Mouse (Mus musculus) adrenal gland, postnatal 14 days (tissue): ENCODE measurements around the gene Pofut1. TPM values are rescaled to one million over a fixed set of nuclear protein-coding genes. Genes with fewer than 3 reads are reported as not detected.

Experiments used
- DNase-seq: peaks from one replicate; pipeline ENCODE4 v3.0.0; 2021; ENCODE audit warnings: mixed read lengths
- long read RNA-seq, 2 experiments: library from polyadenylated mRNA; stranded (forward); transcript quantifications; one replicate each; pipeline ENCODE4 v2.0.0; 2021
- total RNA-seq: library from RNA; stranded (reverse); gene quantifications from 2 replicates; pipeline ENCODE4 v1.2.3, GENCODE M21; 2021

The Pofut1 gene
- total RNA-seq, result 29.4 and 32.2 TPM in 2 replicates
- long read RNA-seq, experiment 1, full-length matches to known transcripts, result 8 of 21 reads
- long read RNA-seq, experiment 1, partial matches to known transcripts, result 1 of 21 reads
- long read RNA-seq, experiment 1, other reads (novel, unspliced or antisense), result 12 of 21 reads
- long read RNA-seq, experiment 2, full-length matches to known transcripts, result 9 of 20 reads
- long read RNA-seq, experiment 2, partial matches to known transcripts, result 0 of 20 reads
- long read RNA-seq, experiment 2, other reads (novel, unspliced or antisense), result 11 of 20 reads

DNA sequence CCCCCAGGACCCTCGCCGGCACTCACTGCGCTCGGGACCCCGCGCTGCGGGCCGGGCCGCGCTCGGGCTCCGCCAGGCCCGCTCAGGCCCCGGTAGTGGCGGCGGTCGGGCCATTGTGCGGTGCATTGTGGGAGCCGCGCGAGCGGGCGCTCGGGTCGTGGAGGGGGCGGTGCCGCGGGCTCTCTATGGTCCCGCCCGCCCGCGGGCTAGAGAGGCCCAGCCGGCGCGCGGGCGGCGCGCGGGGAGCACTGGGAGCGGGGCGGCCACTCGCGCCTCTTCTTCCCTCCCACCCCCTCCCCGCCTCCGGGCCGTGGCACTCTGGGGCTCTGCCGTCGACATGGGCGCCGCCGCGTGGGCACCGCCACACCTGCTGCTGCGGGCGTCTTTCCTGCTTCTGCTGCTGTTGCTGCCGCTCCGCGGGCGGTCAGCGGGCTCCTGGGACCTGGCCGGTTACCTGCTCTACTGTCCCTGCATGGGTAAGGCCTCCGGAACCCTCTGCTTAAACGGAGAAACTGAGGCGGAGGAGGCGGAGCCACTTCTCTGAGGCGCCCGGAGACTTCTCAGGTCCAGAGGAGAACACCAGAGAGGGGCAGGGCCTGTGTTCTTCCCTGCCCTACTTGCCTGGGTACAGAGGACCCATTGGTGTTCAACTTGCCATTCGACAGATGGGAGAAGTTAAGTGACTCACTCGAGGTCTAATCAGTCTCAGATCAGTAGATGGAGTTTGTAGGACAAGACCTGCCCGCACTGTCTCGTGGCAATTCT lies at the start of gene Pofut1, which contains the start of gene Plagl2:
TSS of gene Pofut1 (plus strand) at position 284 of the 765 bp plus-strand sequence.
TSS of gene Plagl2 (minus strand) at position 177 of the 765 bp plus-strand sequence.
- peak; percentile 95 for DNase-seq

DNA sequence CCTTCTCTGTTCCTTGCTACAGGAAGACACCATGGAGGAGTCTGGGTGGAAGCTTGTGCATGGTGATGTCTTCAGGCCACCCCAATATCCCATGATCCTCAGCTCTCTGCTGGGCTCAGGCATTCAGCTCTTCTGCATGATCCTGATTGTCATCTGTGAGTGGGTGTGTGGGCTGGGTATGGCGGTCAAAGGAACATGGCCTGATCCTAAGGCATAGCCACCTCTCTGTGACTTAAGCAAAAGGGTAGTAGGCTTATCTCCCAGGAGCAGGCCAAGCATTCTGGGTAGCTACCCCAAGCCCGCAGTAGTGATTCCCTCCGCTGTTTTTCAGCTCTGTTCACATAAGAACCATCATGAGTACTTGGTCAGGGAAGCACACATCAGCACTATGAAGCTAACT lies 47.1 kb upstream of the Pofut1 start:
- no peak for DNase-seq

DNA sequence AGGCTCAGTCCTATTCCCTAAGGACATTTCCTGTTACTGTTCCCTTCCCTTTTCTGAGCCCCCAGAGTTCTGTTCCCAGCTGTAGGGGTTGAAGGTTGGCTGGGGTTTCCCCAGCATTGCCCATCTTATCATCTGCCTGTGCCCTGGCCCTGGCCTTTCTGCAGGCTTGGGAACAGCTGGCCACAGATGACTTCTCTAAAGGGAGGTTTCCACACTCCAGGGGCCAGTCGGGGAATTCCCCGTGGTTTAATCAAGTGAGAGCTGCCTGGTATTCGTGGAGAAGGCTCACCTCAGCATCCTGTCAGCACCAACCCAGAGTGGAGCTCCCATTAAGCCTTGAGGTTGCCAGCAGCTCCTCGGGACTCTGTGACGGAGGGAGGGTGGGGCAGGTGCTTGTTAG lies 42.8 kb upstream of the Pofut1 start:
- DNase-seq, result no peak

DNA sequence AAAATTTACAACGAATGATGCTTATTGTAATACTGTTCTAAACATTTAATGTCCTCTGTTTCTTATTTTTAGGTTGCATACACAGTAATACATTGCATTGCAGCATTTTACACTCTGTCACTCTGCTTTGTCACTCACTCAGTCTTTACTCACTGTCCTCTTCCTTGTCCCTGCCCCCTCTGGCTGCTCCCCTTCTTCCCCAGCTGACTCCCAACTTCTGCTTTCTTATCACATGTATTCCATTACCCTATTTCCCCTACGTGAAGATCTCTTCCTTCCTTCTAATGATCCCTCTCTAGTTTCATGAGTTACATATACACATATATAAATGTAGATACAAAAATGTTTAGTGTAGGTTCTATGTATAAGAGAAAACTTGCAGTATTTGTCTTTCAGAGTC lies 42.2 kb upstream of the Pofut1 start:
- DNase-seq, result no peak

DNA sequence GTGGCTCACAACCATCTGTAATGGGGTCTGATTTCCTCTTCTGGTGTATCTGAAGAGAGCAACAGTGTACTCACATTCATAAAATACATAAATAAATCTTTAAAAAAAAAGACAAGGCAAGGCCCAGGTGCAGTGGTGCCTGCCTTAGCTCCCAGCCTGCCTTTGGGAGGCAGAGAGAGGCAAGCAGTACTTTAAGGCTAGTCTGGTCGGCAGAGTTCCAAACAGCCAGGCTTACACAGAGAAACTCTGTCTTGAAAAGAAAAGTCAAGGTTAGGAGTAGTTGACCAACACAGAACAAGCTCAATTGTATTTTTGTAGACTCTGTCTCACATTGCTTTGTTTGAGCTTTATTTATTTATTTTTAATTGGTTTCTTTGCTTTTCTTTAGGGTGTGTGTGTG lies 38.6 kb upstream of the Pofut1 start:
- DNase-seq, result peak; percentile 82

DNA sequence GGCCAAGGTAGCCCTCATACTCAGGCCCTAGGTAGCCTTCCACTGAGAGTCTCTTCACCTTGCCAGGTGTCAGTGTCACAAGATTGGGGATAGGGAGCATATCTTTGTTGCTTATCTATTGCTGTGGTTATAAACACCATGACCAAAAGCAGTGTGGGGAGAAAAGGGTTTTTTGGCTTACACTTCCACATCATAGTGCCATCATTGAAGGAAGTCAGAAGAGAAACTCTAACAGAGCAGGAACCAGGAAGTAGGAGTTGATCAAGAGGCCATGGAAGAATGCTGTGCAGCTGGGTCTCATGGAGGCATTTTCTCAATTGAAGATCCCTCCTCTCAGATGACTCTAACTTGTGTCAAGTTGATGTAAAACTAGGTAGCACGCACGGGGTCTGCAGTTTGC lies 33.2 kb upstream of the Pofut1 start:
- no peak for DNase-seq

DNA sequence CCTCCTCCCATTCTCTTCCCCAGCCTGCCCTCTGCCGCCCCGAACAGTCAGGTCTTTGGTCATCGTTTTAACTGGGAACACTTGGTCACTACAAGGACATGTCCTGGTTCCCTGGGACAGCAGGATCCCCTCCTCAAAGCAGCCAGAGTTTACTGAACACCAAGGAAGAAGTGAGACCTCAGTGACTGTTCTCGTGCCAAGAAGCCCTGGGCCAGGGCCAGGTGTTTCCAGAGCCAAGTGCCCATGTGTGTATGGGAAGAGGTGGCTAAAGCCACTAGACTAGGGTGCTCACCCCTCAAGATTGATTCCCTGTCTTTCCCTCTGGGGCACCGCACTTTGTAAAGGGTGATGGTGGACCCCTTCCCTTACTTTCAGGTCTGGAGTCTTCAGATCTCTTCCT lies 32.0 kb upstream of the Pofut1 start:
- peak; percentile 79 for DNase-seq

DNA sequence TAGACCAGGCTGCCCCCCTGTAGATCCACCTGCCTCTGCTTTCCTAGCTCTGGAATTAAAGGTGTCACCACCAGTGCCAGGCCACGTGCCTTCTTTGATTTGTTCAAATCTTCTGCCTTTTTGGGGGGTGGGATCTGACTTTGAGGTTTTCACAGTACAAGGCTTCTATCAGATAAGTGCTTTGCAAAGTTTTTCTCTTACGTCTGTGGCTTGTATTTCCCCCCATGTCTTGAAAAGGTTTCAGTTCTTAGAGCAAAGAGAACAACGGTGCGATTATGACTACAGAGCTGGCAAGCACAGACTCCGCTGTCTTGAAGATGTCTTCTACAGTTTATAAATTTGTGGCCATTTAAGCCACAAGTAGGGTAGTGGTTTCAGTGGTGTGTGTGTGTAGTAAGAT lies 29.9 kb upstream of the Pofut1 start:
- DNase-seq, result no peak

DNA sequence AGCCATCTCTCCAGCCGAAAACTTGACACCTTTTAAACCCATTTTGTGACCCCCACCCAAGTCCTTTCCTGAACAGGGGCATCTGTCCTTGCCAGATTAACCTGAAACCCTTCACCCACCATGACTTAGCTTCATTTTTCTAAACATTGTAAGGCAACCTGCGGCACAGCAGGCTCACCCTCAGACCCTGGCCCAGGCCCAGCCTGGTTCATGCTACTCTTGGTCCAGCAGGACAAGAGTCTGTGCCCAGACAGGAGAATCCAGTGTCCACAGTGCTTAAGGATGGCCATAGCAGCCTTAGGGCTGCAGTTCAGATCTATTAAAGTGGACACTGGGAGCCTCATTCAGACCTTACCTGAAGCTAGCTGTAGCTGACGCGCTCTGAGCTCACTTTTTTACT lies 28.0 kb upstream of the Pofut1 start:
- no peak for DNase-seq

DNA sequence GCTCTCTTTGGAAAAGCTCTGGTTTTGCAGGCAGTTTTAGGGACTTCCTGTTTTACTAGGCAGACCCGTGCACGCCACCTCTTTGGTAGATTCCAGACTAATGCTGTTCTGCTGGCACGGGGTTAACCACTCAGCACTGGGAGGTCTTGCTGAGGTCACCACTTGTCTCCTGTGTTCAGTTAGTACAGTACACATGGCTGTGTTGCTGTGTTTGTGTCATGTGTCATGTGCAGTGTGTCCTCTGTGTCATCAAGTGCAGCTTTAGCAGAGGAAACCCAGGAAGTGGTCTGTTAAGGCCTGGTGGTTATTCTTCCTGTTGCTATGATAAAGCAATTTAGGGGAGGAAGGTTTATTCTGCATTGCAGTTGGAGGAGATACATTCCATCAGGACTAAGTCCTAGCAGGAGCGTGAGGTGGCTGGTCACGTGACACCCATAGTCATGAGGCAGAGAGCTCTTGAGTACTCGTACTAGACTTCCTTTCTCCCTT lies 26.5 kb upstream of the Pofut1 start:
- DNase-seq, result no peak

DNA sequence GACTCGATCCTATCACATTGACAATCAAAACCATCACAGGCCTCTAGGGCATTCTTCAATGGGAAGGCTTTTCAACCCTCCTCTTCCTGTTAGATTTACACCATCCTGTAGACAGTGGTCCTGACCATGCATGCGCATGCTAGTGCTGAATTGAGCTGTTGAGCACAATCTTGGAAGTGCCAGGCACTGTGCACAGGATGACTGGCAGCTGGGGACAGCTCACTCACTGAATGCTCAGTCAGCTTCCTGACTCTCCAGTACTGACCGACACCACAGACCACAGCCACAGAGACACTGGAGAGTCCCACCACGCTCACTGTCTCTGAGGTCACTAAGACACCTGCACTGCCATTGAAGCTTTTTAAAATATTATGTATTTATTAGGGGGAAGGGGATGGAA lies 25.9 kb upstream of the Pofut1 start:
- DNase-seq, result no peak

DNA sequence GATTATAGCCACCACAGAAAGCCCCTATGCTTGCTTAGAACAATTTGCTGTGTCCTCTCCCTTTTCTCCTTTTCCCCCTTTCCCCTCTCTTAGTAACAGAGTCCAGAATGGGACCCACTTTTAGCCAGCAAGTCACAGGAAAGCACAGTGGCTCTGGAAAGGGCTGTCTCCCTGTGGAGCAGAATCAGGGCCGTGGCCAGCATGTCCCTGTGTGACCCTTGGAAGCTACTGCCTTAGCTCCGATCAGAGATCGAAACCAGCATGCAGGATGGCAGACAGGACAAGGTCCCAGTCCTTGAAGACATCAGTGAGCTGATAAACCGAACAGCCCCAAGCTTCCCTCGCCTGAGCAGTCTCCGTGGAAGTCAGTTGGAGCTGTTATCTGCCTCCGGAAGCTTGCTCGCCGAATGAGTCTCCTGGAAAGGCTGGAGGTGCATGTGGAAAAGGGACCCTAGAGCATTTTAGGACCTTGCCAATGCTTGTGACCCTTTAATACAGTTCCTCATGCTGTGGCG lies 23.4 kb upstream of the Pofut1 start:
- DNase-seq, result peak; percentile 46

DNA sequence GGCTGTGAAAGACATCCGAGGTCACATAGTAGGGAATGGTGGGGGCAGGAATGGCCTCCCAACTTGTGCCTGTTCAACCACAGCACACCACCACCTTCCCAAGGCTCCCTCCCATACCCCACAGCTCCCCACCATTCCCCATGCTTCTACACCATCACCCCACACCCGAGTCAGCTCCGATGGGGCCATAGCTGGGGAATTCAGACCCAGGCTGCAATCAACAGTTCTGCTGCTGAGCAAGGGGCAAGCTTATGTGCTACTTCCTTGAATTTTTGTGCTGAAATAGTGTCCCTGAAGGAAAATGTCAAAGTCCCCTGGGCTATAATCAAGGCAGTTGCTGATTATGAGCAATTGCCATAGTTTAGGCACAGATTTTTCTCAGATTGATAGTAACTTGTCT lies 22.8 kb upstream of the Pofut1 start:
- DNase-seq, result no peak

DNA sequence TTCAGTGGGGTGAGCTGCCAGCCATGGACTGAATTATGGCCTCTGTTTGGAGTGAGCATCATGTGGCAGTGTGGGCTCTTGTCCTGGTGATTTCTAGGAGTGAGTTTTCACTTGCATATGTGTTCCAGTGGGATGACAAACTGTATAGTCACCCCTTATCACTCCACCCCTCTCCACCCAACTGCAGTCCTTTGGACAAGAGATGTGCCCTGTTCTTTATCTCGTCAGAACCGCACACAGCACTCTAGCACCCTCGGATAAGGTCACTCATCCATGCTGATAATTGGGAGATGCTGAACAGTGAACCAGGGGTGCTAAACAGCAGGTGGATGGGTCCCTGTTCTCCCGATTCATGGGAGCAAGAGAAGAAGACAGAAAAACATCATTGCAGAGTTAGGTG lies 19.7 kb upstream of the Pofut1 start:
- no peak for DNase-seq

DNA sequence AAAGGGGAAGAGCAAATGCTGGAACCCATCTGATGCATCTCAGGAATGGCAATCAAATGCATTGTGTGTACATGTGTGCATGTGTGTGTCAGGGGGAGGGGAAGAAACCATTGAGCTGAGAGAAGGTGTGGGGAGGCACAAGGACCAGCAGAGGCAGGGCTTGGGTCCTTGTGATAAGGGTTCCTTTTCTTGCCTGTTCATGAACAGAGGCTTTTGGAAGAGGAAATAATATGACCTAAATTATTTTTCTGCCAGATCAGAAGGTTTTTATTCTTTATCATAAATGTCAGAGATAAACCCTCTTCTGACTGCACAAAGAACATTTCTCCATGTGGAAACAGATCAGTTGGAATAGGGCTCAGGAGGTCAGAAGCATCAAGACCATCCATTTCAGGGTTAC lies 19.2 kb upstream of the Pofut1 start:
- DNase-seq, result no peak

DNA sequence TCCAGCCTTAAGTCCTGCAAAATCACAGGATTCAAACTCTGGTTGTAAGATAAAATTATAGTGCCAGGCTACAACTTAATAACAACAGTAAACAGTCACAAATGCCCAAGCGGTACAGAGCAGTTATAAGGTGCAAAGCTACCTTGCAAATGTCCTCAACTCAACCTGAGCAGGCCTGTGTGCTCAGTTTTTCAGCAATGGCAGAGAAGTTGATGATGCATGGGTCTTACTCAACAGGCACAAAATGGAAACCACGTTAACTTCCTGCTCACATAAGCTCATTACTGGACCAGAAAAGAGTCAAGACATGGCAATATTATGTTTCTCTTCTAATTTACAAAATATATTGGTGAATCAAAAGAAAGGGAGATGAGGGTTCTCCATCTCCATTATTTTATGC lies 18.8 kb upstream of the Pofut1 start:
- DNase-seq, result no peak

DNA sequence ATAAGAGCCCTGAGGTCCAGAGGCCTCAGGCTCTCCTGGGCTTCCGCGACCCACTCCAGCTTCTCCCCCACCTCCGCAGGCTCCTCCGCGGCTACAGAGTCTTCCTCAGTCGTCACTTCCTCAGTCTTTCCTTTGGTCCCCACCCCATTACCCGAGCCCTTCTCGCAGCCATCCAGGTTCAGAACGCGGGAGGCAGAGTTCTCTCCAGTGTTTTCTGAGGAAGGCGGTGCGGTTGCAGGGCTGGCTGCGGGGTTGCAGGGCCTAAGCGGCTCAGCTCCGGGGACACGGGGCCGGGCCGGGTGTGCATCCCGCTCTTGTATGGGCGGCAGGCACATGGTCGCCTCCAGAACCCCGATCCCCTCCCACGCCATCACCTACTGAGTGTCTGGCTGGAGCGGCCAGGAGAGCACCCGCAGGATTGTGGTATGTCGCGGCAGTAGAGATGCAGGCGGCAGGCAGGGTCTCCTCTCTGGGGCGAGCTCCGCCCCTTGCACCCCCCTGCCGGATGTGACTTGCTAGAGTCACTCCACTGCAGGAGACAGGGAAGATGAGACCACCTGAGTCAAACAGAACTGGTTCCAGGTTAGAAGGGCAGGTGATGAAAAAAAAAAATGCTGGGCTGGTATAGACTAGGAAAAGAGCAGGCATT lies 16.3 kb upstream of the Pofut1 start, which contains the start of gene Tspyl3:
TSS of gene Tspyl3 (minus strand) at position 496 of the 649 bp plus-strand sequence.
- DNase-seq, result peak; percentile 62

DNA sequence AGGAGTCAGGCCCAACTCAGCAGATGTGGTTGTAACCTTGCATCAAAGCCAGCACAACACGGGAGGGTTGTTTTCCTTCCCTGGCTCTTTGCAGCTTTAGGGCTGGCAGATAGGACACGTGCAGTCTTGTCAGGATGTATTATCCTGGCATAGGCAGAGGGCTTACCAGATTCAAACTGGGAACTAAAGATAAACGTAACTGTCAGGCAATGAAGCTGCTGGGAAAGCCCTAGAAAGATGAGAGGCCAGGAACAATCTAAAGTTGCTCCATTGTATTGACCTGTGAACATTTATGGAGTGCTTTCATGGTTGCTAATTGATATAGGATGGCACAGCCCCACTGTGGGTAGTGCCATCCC lies 15.8 kb upstream of the Pofut1 start:
- DNase-seq, result no peak

DNA sequence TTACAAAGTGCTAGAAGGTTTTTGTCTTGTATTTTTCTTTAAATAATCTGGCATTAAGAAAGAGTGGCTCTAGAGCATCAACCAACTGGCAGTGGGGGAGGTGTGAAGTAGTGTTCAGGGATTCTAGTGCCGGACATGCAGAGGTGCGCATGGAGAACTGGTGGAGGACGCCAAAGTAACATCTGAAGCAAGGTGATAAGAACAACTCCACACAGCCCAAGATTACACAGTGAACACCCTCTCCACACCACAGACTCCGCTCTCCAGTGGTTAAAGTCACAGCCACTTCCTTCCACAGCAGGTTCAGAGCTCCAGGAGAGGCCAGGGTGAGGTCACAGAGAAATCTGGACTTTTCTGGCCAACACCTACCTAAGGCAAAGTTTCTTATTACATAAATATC lies 13.4 kb upstream of the Pofut1 start:
- no peak for DNase-seq

DNA sequence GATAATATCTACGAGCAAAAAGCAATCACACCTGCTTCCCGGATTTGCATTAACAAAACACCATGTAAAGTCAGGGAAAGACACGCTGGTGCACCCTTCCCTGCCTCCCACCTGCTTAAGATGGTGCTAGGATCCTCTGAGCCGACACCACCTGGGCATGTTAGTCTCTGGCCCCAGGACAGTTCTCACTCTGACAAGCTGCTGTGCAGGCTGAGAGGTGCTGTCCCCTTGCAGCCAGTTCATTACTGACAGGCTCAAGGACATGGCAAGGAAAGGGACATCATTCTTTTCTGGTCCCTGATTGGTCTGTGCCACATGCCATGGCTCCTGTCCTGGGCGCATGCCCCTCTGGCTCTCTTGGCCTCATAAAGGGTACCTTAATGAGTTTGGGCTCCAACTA lies 12.8 kb upstream of the Pofut1 start:
- DNase-seq, result no peak

DNA sequence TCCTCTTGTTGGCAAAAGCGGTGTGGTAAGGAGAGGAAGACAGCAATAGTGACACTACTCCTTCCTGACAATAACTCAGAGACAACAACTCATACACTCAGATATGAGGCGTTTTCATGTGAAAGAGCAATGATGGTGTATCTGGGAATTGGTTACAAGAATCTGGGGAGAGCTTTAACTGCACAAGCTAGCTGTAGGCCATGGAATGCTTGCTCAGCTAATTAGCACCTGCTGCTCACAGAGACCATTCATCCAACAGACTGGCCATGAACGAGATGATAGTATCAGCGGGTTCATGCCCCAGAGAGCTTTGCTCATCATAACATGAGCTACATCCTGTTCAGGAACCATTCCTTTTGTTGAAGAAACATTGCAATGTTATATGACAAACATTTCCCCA lies 4.1 kb upstream of the Pofut1 start:
- DNase-seq, result no peak

DNA sequence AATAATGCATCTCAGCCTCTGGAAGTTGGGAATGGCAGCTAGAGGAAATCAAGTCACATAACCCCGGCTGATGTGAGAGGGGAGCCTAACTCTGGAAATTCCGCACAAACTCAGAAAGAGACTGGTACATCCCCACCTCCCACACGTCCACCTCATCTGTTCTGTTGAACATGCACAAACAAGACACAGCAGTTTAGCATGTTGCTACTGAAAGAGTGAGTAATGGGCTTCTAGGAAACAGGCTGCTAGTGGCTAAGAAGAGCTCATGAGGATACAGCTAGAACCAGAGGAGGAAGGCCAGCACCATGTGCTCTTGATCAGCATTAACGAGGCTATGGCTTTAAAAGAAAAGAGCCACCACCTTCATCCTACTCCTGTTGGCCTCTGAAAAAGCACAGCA lies 3.4 kb upstream of the Pofut1 start:
- DNase-seq, result no peak

DNA sequence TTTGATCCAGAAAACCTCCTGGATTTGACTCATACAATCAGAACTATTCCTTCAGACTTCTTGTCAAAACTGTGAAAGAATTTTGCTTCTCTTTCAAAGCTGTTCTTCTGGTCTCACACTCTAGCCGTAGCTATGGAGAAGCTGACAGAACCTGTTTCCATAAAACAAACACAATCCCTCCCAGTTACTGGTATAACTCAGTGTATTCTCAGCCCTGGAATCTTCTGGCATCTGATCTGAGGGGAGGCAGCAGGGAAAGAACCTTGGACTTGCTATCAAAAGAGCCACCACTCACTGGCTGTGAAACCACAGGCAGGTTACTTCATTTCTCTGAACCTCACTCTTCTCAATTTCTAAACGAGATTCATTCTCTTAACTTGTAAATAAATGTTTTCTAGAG lies 2.9 kb upstream of the Pofut1 start:
- DNase-seq, result peak; percentile 67
